Mouse (Mus musculus): Measurements from ENCODE around the gene Eif1ad. TPM values are rescaled to one million over a fixed set of nuclear protein-coding genes. Genes with fewer than 3 reads are reported as not detected.

The Eif1ad gene
- polyA plus RNA-seq, 1 experiment, result 48.1 TPM

- H3K4me3 ChIP-seq (replicated peaks), result no peak overlapping the region
- H3K4me1 ChIP-seq, result peaks cover 39% of the 10 kb centered on the region
- TF ChIP-seq FLI1 (IDR thresholded peaks at IDR 0.05; ENCODE audit: low read length) (no peak), GATA1 (IDR thresholded peaks at IDR 0.05; ENCODE audit: borderline replicate concordance, low read length) (no peak)
- peaks cover 4% of the 10 kb centered on the region for H3K27me3 ChIP-seq (replicated peaks)
- H3K36me3 ChIP-seq (replicated peaks; ENCODE audit: low read length), result no peaks in the 10 kb centered on the region
- H3K9me3 ChIP-seq, result no peaks in the 10 kb centered on the region
Observed at GRCm38 (mm10) chr19:5410641-5411040, 44.1 kb downstream of the Eif1ad start.

- no peaks in the 10 kb centered on the region for H3K36me3 ChIP-seq (replicated peaks; ENCODE audit: low read length)
- no peak overlapping the region for H3K4me3 ChIP-seq (replicated peaks)
- H3K9me3 ChIP-seq, result no peaks in the 10 kb centered on the region
- TF ChIP-seq FLI1 (IDR thresholded peaks at IDR 0.05; ENCODE audit: low read length) (no peak), GATA1 (IDR thresholded peaks at IDR 0.05; ENCODE audit: borderline replicate concordance, low read length) (no peak)
- peaks cover 4% of the 10 kb centered on the region for H3K27me3 ChIP-seq (replicated peaks)
- peaks cover 39% of the 10 kb centered on the region for H3K4me1 ChIP-seq
Observed at GRCm38 (mm10) chr19:5411961-5412360, 45.4 kb downstream of the Eif1ad start.

- Histone ChIP-seq H3K36me3 (replicated peaks; ENCODE audit: low read length) (no peaks in the 10 kb centered on the region), H3K4me1 (peaks cover 34% of the 10 kb centered on the region), H3K4me3 (replicated peaks) (no peak overlapping the region), H3K9me3 (no peaks in the 10 kb centered on the region), H3K27me3 (replicated peaks) (peaks cover 4% of the 10 kb centered on the region)
- TF ChIP-seq FLI1 (IDR thresholded peaks at IDR 0.05; ENCODE audit: low read length) (no peak), GATA1 (IDR thresholded peaks at IDR 0.05; ENCODE audit: borderline replicate concordance, low read length) (no peak)
Observed at GRCm38 (mm10) chr19:5413840-5414239, 47.3 kb downstream of the Eif1ad start.

GRCm38 (mm10) chr19:5414534-5414957 is 48.0 kb downstream of the Eif1ad start:
- Histone ChIP-seq H3K36me3 (replicated peaks; ENCODE audit: low read length) (peaks cover 2% of the 10 kb centered on the region), H3K27me3 (replicated peaks) (peaks cover 4% of the 10 kb centered on the region), H3K4me3 (replicated peaks) (peak overlapping the region; percentile 1), H3K4me1 (peaks cover 30% of the 10 kb centered on the region), H3K9me3 (no peaks in the 10 kb centered on the region)
- no peak for TF ChIP-seq GATA1 (IDR thresholded peaks at IDR 0.05; ENCODE audit: borderline replicate concordance, low read length)
- no peak for TF ChIP-seq FLI1 (IDR thresholded peaks at IDR 0.05; ENCODE audit: low read length)

- Histone ChIP-seq H3K4me1 (peaks cover 52% of the 10 kb centered on the region), H3K4me3 (replicated peaks) (no peak overlapping the region), H3K27me3 (replicated peaks) (no peaks in the 10 kb centered on the region), H3K9me3 (no peaks in the 10 kb centered on the region), H3K36me3 (replicated peaks; ENCODE audit: low read length) (peaks cover 42% of the 10 kb centered on the region)
- no peak for TF ChIP-seq GATA1 (IDR thresholded peaks at IDR 0.05; ENCODE audit: borderline replicate concordance, low read length)
- TF ChIP-seq FLI1 (IDR thresholded peaks at IDR 0.05; ENCODE audit: low read length), result no peak
Observed at GRCm38 (mm10) chr19:5418750-5419466, 52.4 kb downstream of the Eif1ad start.

GRCm38 (mm10) chr19:5419630-5420029 is 53.1 kb downstream of the Eif1ad start:
- peaks cover 42% of the 10 kb centered on the region for H3K36me3 ChIP-seq (replicated peaks; ENCODE audit: low read length)

GRCm38 (mm10) chr19:5420579-5420978 is 54.0 kb downstream of the Eif1ad start:
- Histone ChIP-seq H3K4me1 (peaks cover 48% of the 10 kb centered on the region), H3K36me3 (replicated peaks; ENCODE audit: low read length) (peaks cover 42% of the 10 kb centered on the region), H3K4me3 (replicated peaks) (peak overlapping the region; percentile 23), H3K9me3 (no peaks in the 10 kb centered on the region), H3K27me3 (replicated peaks) (no peaks in the 10 kb centered on the region)
- no peak for TF ChIP-seq GATA1 (IDR thresholded peaks at IDR 0.05; ENCODE audit: borderline replicate concordance, low read length)
- no peak for TF ChIP-seq FLI1 (IDR thresholded peaks at IDR 0.05; ENCODE audit: low read length)

More at GRCm38 (mm10) chr19:5419630-5420029, 53.1 kb downstream of the Eif1ad start:
- Histone ChIP-seq H3K9me3 (no peaks in the 10 kb centered on the region), H3K4me1 (peaks cover 49% of the 10 kb centered on the region), H3K4me3 (replicated peaks) (no peak overlapping the region), H3K27me3 (replicated peaks) (no peaks in the 10 kb centered on the region)
- TF ChIP-seq FLI1 (IDR thresholded peaks at IDR 0.05; ENCODE audit: low read length) (no peak), GATA1 (IDR thresholded peaks at IDR 0.05; ENCODE audit: borderline replicate concordance, low read length) (no peak)

Other genes with a start within 250 kb of the Eif1ad start
- gene Klc2, start 248.2 kb upstream of the Eif1ad start, polyA plus RNA-seq (2012; ENCODE audit: insufficient read depth, low replicate concordance), result 12.7 and 17.2 TPM in 2 replicates
- gene Pacs1, start 93.6 kb upstream of the Eif1ad start, polyA plus RNA-seq (2012; ENCODE audit: insufficient read depth, low replicate concordance), result 40.2 and 130 TPM in 2 replicates
- gene Sf3b2, start 71.3 kb upstream of the Eif1ad start, polyA plus RNA-seq (2012; ENCODE audit: insufficient read depth, low replicate concordance), result 158 and 268 TPM in 2 replicates
- not detected in 2 replicates for gene Gal3st3, start 68.4 kb upstream of the Eif1ad start, polyA plus RNA-seq (2012; ENCODE audit: insufficient read depth, low replicate concordance)
- gene Catsper1, start 31.0 kb upstream of the Eif1ad start, polyA plus RNA-seq (2012; ENCODE audit: insufficient read depth, low replicate concordance), result not detected in 2 replicates
- 0.54 and 9.2 TPM in 2 replicates for gene Cst6, start 17.2 kb upstream of the Eif1ad start, polyA plus RNA-seq (2012; ENCODE audit: insufficient read depth, low replicate concordance)
- gene Banf1, start 427 bp downstream of the Eif1ad start, polyA plus RNA-seq (2012; ENCODE audit: insufficient read depth, low replicate concordance), result 21.6 and 178 TPM in 2 replicates
- 44.3 and 152 TPM in 2 replicates for gene Sart1, start 22.0 kb downstream of the Eif1ad start, polyA plus RNA-seq (2012; ENCODE audit: insufficient read depth, low replicate concordance)
- 2.6 TPM in 1 of 2 replicates, not detected in the other for gene Tsga10ip, start 35.8 kb downstream of the Eif1ad start, polyA plus RNA-seq (2012; ENCODE audit: insufficient read depth, low replicate concordance)
- gene Drap1, start 58.2 kb downstream of the Eif1ad start, polyA plus RNA-seq (2012; ENCODE audit: insufficient read depth, low replicate concordance), result 369 and 449 TPM in 2 replicates
- gene AI837181, start 58.4 kb downstream of the Eif1ad start, polyA plus RNA-seq (2012; ENCODE audit: insufficient read depth, low replicate concordance), result 100 and 136 TPM in 2 replicates
- 4.3 TPM in 1 of 2 replicates, not detected in the other for gene Fosl1, start 80.8 kb downstream of the Eif1ad start, polyA plus RNA-seq (2012; ENCODE audit: insufficient read depth, low replicate concordance)
- 4.9 and 12.3 TPM in 2 replicates for gene Ccdc85b, start 91.2 kb downstream of the Eif1ad start, polyA plus RNA-seq (2012; ENCODE audit: insufficient read depth, low replicate concordance)
- 25.9 and 134 TPM in 2 replicates for gene Fibp, start 93.9 kb downstream of the Eif1ad start, polyA plus RNA-seq (2012; ENCODE audit: insufficient read depth, low replicate concordance)
- not detected in 2 replicates for gene Ctsw, start 101.8 kb downstream of the Eif1ad start, polyA plus RNA-seq (2012; ENCODE audit: insufficient read depth, low replicate concordance)
- 2.0 TPM in 1 of 2 replicates, not detected in the other for gene Efemp2, start 107.2 kb downstream of the Eif1ad start, polyA plus RNA-seq (2012; ENCODE audit: insufficient read depth, low replicate concordance)
- 40.1 and 41.1 TPM in 2 replicates for gene Mus81, start 121.7 kb downstream of the Eif1ad start, polyA plus RNA-seq (2012; ENCODE audit: insufficient read depth, low replicate concordance)
- gene Cfl1, start 123.7 kb downstream of the Eif1ad start, polyA plus RNA-seq (2012; ENCODE audit: insufficient read depth, low replicate concordance), result 2,588 and 4,768 TPM in 2 replicates
- gene 1700020D05Rik, start 137.0 kb downstream of the Eif1ad start, polyA plus RNA-seq (2012; ENCODE audit: insufficient read depth, low replicate concordance), result not detected in 2 replicates
- gene Snx32, start 143.8 kb downstream of the Eif1ad start, polyA plus RNA-seq (2012; ENCODE audit: insufficient read depth, low replicate concordance), result 3.6 and 4.0 TPM in 2 replicates
- not detected in 2 replicates for gene Ovol1, start 193.9 kb downstream of the Eif1ad start, polyA plus RNA-seq (2012; ENCODE audit: insufficient read depth, low replicate concordance)
- 23.7 and 35.2 TPM in 2 replicates for gene Ap5b1, start 201.3 kb downstream of the Eif1ad start, polyA plus RNA-seq (2012; ENCODE audit: insufficient read depth, low replicate concordance)
- gene Rnaseh2c, start 235.1 kb downstream of the Eif1ad start, polyA plus RNA-seq (2012; ENCODE audit: insufficient read depth, low replicate concordance), result 356 and 520 TPM in 2 replicates
- 26.7 and 57.5 TPM in 2 replicates for gene Kat5, start 243.5 kb downstream of the Eif1ad start, polyA plus RNA-seq (2012; ENCODE audit: insufficient read depth, low replicate concordance)